Mouse (Mus musculus): ENCODE measurements around the gene Tmem200a. TPM values are rescaled to one million over a fixed set of nuclear protein-coding genes. Genes with fewer than 3 reads are reported as not detected.

The Tmem200a gene
- total and polyA plus RNA-seq, 2 experiments = not detected

GRCm38 (mm10) chr10:25945866-25946265 is 133.0 kb downstream of the Tmem200a start:
- Histone ChIP-seq H3K9ac (ENCODE audit: low read depth, low read length) (no peak overlapping the region), H3K36me3 (ENCODE audit: control insufficient read depth, insufficient read depth, low read length) (no peaks in the 10 kb centered on the region), H3K4me1 (ENCODE audit: control insufficient read depth, insufficient read depth, low read length) (no peaks in the 10 kb centered on the region), H3K27ac (replicated peaks; ENCODE audit: insufficient read depth, low read depth, low read length) (no peak overlapping the region), H3K27me3 (ENCODE audit: control insufficient read depth, insufficient read depth, low read length) (no peaks in the 10 kb centered on the region), H3K79me2 (ENCODE audit: control insufficient read depth, insufficient read depth, low read length) (no peaks in the 10 kb centered on the region), H3K4me3 (ENCODE audit: insufficient read depth, low read depth, low read length) (no peak overlapping the region)
- WGBS = 65% methylated on average over 2 of the region's 2 CpGs
- DNase-seq (ENCODE audit: extremely low read depth, low read depth, low spot score) = no peak
- TF ChIP-seq POLR2A (IDR thresholded peaks at IDR 0.05; ENCODE audit: extremely low read depth, insufficient read depth, low read length) = no peak
- TF ChIP-seq CTCF (IDR thresholded peaks at IDR 0.05; ENCODE audit: low read depth, low read length) = no peak

DNA sequence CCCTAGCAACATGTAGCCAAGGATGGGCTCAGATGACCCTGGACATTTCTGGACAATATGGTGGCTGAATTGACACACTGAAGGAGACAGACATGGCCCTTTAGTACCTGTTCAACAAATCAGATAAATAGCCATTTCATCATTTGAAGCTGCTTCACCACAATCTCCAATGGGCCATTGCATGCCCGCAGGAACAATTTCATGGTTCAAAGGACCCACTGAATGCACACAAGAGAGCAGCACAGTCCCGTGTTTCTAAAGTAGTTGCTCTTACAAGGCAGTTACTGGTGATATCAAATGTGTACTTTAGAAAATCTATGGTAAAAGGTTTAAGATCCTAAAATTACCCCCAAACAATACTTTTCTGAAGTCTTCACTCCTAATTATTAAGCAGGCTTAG is 134.2 kb downstream of the Tmem200a start:
- DNase-seq (ENCODE audit: extremely low read depth, low read depth, low spot score) = no peak
- WGBS = 84% methylated on average over 2 of the region's 2 CpGs

DNA sequence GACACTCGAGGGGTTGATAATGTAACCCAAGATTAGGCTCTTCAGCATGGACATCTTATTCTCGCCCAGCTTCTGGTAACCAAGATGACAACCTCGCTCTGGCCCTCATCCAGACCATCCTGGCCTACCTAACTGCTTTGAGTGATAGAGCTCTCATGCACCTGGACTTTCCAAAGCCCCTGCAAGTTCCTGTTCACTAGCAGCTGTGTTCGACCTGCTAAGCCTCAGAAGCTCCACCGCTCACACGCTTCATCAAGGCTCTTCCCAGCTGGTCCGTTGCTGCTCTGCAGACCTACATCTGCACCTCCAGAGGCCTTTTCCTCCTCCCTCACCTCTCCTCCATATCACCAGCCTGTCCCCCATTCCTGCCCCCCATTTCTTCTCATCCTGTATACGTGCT is 147.1 kb downstream of the Tmem200a start:
- peaks cover 9% of the 10 kb centered on the region; the same call in 1 of the 2 replicates for H3K4me1 ChIP-seq (ENCODE audit: control insufficient read depth, insufficient read depth, low read length)
- no peaks in the 10 kb centered on the region for H3K79me2 ChIP-seq (ENCODE audit: control insufficient read depth, insufficient read depth, low read length)
- H3K4me3 ChIP-seq (ENCODE audit: insufficient read depth, low read depth, low read length) = no peak overlapping the region
- WGBS = 84% methylated on average over 8 of the region's 8 CpGs
- no peaks in the 10 kb centered on the region for H3K27me3 ChIP-seq (ENCODE audit: control insufficient read depth, insufficient read depth, low read length)
- no peak for TF ChIP-seq CTCF (IDR thresholded peaks at IDR 0.05; ENCODE audit: low read depth, low read length)
- no peak for DNase-seq (ENCODE audit: extremely low read depth, low read depth, low spot score)
- no peaks in the 10 kb centered on the region for H3K36me3 ChIP-seq (ENCODE audit: control insufficient read depth, insufficient read depth, low read length)
- no peak overlapping the region for H3K9ac ChIP-seq (ENCODE audit: low read depth, low read length)
- no peak overlapping the region for H3K27ac ChIP-seq (replicated peaks; ENCODE audit: insufficient read depth, low read depth, low read length)

More for the DNA sequence above, 134.2 kb downstream of the Tmem200a start:
- Histone ChIP-seq H3K27ac (replicated peaks; ENCODE audit: insufficient read depth, low read depth, low read length) (no peak overlapping the region), H3K36me3 (ENCODE audit: control insufficient read depth, insufficient read depth, low read length) (no peaks in the 10 kb centered on the region), H3K9ac (ENCODE audit: low read depth, low read length) (no peak overlapping the region), H3K4me3 (ENCODE audit: insufficient read depth, low read depth, low read length) (no peak overlapping the region), H3K79me2 (ENCODE audit: control insufficient read depth, insufficient read depth, low read length) (no peaks in the 10 kb centered on the region), H3K27me3 (ENCODE audit: control insufficient read depth, insufficient read depth, low read length) (no peaks in the 10 kb centered on the region), H3K4me1 (ENCODE audit: control insufficient read depth, insufficient read depth, low read length) (no peaks in the 10 kb centered on the region)
- TF ChIP-seq POLR2A (IDR thresholded peaks at IDR 0.05; ENCODE audit: extremely low read depth, insufficient read depth, low read length) (no peak), CTCF (IDR thresholded peaks at IDR 0.05; ENCODE audit: low read depth, low read length) (no peak)

DNA sequence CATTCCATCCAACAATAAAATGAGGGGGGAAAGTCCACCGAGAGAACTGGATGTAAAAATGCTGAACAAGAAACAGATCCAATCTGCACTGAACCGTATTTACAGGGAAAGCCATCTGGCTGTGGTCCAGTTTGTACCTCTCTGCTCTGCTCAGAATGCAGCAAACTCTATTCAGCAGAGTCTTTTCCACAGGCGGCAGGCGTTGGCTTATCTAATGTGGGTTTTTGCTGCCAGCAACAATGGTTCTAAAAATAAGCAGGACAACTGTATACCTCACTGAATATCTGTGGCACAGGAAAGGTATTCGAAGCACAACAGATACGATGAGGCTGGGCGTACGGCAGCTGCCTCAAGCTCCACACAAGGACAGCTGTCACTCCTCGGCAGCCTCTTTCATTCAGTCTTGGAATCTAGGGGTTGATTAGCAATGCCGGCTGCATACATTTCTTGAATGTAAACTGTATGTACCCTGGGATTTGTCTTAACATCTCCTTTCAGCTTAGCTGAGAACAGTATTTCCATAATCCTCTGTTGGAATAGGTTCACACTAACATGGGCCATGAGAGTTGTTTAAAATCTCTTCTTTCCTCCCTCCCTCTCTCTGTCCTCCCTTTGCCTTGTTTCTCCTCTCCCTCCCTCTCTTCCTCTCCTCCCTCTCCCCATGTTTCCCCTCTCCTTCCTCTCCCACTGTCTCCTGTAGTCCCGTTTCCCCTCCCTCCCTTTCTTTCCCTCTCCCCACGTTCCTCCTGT is 149.3 kb downstream of the Tmem200a start:
- peak; percentile 39 for DNase-seq (ENCODE audit: extremely low read depth, low read depth, low spot score)
- Histone ChIP-seq H3K4me3 (ENCODE audit: insufficient read depth, low read depth, low read length) (no peak overlapping the region), H3K4me1 (ENCODE audit: control insufficient read depth, insufficient read depth, low read length) (peaks cover 9% of the 10 kb centered on the region; the same call in 1 of the 2 replicates), H3K9ac (ENCODE audit: low read depth, low read length) (no peak overlapping the region), H3K27ac (replicated peaks; ENCODE audit: insufficient read depth, low read depth, low read length) (no peak overlapping the region), H3K79me2 (ENCODE audit: control insufficient read depth, insufficient read depth, low read length) (no peaks in the 10 kb centered on the region), H3K27me3 (ENCODE audit: control insufficient read depth, insufficient read depth, low read length) (no peaks in the 10 kb centered on the region), H3K36me3 (ENCODE audit: control insufficient read depth, insufficient read depth, low read length) (no peaks in the 10 kb centered on the region)
- TF ChIP-seq CTCF (IDR thresholded peaks at IDR 0.05; ENCODE audit: low read depth, low read length) (no peak), POLR2A (IDR thresholded peaks at IDR 0.05; ENCODE audit: extremely low read depth, insufficient read depth, low read length) (no peak)
- WGBS = 59% methylated on average over 12 of the region's 12 CpGs

DNA sequence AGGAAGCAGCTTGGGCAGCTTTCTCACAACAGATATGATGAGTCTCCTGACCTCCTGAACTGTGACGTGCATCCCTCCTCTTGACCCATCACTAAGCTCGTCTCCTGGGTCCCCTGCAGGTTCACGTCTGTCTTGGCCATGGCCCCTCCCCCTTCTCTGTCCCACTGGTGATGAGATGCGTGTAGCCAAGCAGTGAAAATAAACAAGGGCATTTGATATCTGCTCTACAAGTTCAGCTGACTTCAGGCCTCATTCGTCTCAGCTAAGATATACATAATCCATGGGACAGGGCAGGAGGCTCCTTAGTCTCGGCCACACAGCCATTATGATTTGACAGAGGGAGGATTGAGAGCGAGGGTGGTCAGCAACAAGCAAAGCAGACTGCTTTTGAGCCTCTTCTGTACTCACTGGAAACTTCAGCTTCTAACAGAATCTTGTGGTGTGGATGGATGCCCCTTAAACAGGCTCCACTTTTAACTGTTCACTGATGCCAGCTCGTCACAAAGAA is 149.9 kb downstream of the Tmem200a start:
- 54% methylated on average over 8 of the region's 8 CpGs for WGBS
- peaks cover 9% of the 10 kb centered on the region; the same call in 1 of the 2 replicates for H3K4me1 ChIP-seq (ENCODE audit: control insufficient read depth, insufficient read depth, low read length)
- no peak for DNase-seq (ENCODE audit: extremely low read depth, low read depth, low spot score)
- H3K36me3 ChIP-seq (ENCODE audit: control insufficient read depth, insufficient read depth, low read length) = no peaks in the 10 kb centered on the region
- H3K27me3 ChIP-seq (ENCODE audit: control insufficient read depth, insufficient read depth, low read length) = no peaks in the 10 kb centered on the region
- no peak for TF ChIP-seq CTCF (IDR thresholded peaks at IDR 0.05; ENCODE audit: low read depth, low read length)
- TF ChIP-seq POLR2A (IDR thresholded peaks at IDR 0.05; ENCODE audit: extremely low read depth, insufficient read depth, low read length) = no peak
- H3K4me3 ChIP-seq (ENCODE audit: insufficient read depth, low read depth, low read length) = no peak overlapping the region
- no peak overlapping the region for H3K27ac ChIP-seq (replicated peaks; ENCODE audit: insufficient read depth, low read depth, low read length)
- H3K79me2 ChIP-seq (ENCODE audit: control insufficient read depth, insufficient read depth, low read length) = no peaks in the 10 kb centered on the region
- H3K9ac ChIP-seq (ENCODE audit: low read depth, low read length) = no peak overlapping the region

- TF ChIP-seq POLR2A (IDR thresholded peaks at IDR 0.05; ENCODE audit: extremely low read depth, insufficient read depth, low read length) = no peak
- TF ChIP-seq CTCF (IDR thresholded peaks at IDR 0.05; ENCODE audit: low read depth, low read length) = no peak
- Histone ChIP-seq H3K4me3 (ENCODE audit: insufficient read depth, low read depth, low read length) (no peak overlapping the region), H3K27me3 (ENCODE audit: control insufficient read depth, insufficient read depth, low read length) (no peaks in the 10 kb centered on the region), H3K9ac (ENCODE audit: low read depth, low read length) (no peak overlapping the region), H3K4me1 (ENCODE audit: control insufficient read depth, insufficient read depth, low read length) (peaks cover 9% of the 10 kb centered on the region; the same call in 1 of the 2 replicates), H3K36me3 (ENCODE audit: control insufficient read depth, insufficient read depth, low read length) (no peaks in the 10 kb centered on the region), H3K27ac (replicated peaks; ENCODE audit: insufficient read depth, low read depth, low read length) (no peak overlapping the region), H3K79me2 (ENCODE audit: control insufficient read depth, insufficient read depth, low read length) (no peaks in the 10 kb centered on the region)
- DNase-seq (ENCODE audit: extremely low read depth, low read depth, low spot score) = peak; percentile 85
- WGBS = 10% methylated on average over 3 of the region's 3 CpGs
These were observed 150.4 kb downstream of the Tmem200a start for GRCm38 (mm10) chr10:25928448-25928786.
